Mouse (Mus musculus) CH12.LX (cell line): Measurements from ENCODE around the gene Lrrc20. TPM values are rescaled to one million over a fixed set of nuclear protein-coding genes. Genes with fewer than 3 reads are reported as not detected.
A peak's percentile ranks its signal among the peaks of the same experiment; 100 is the strongest.

Experiments
- DNase-seq: peaks from one replicate; pipeline ENCODE4 v3.0.0-alpha.2; 2013; ENCODE audit errors: extremely low read depth
- H3K27ac ChIP-seq: 2 replicates; pipeline ENCODE4 v1.5.1; 2012; ENCODE audit warnings: low read depth, mild to moderate bottlenecking, control low read depth, moderate library complexity; ENCODE audit not compliant: insufficient read depth
- H3K27me3 ChIP-seq: replicated peaks from 2 replicates; pipeline ENCODE3; 2012; ENCODE audit warnings: inconsistent platforms
- H3K36me3 ChIP-seq, 2 experiments: replicated peaks in 1 of 2; 2 replicates each; pipeline versions ENCODE3 to v1.6.1; 2012; ENCODE audit warnings: inconsistent platforms in 1 of 2, low read length in 1 of 2, mild to moderate bottlenecking in 1 of 2, mixed read lengths in 1 of 2, moderate library complexity in 1 of 2; ENCODE audit not compliant: control insufficient read depth in 1 of 2, insufficient read depth in 1 of 2
- H3K4me1 ChIP-seq, 2 experiments: 2 replicates each; pipeline ENCODE4 v1.6.1; 2012; ENCODE audit warnings: inconsistent platforms in 1 of 2, moderate library complexity in 1 of 2; ENCODE audit not compliant: insufficient read depth in 2 of 2, control insufficient read depth in 1 of 2
- H3K4me2 ChIP-seq: 2 replicates; pipeline ENCODE4 v1.6.1; 2012; ENCODE audit warnings: low read depth, mild to moderate bottlenecking, control low read depth; ENCODE audit not compliant: poor library complexity, insufficient read depth, severe bottlenecking
- H3K4me3 ChIP-seq, 3 experiments: fragments of 150-350 bp in 1 of 3; sonication (generic) in 1 of 3; replicated peaks in 1 of 3; 2 replicates each; pipeline versions ENCODE3 to v1.5.1; 2011 to 2012; ENCODE audit warnings: low read depth in 2 of 3, low read length in 2 of 3, mild to moderate bottlenecking in 2 of 3, moderate library complexity in 2 of 3, control low read depth in 1 of 3, improper control_type of control experiment in 1 of 3, inconsistent platforms in 1 of 3, mixed read lengths in 1 of 3; ENCODE audit not compliant: poor library complexity in 1 of 3
- H3K79me2 ChIP-seq: replicated peaks from 2 replicates; pipeline ENCODE4 v1.6.1; 2012; ENCODE audit warnings: mild to moderate bottlenecking, moderate library complexity; ENCODE audit not compliant: control insufficient read depth, poor library complexity, insufficient read depth, severe bottlenecking; ENCODE audit errors: extremely low read depth
- H3K9ac ChIP-seq: 2 replicates; pipeline ENCODE4 v1.6.1; 2012; ENCODE audit warnings: low read depth, mild to moderate bottlenecking, control low read depth, moderate library complexity; ENCODE audit not compliant: insufficient read depth
- H3K9me3 ChIP-seq: replicated peaks from 2 replicates; pipeline ENCODE3; 2012; ENCODE audit warnings: low read length, inconsistent platforms, mixed read lengths
- CTCF ChIP-seq, 2 experiments: IDR thresholded peaks in 1 of 2; conservative IDR thresholded peaks in 1 of 2; 2 replicates each; pipeline ENCODE4 v1.5.1; 2011 to 2012; ENCODE audit warnings: low read depth in 2 of 2, low read length in 2 of 2, improper control_type of control experiment in 1 of 2, inconsistent platforms in 1 of 2, mild to moderate bottlenecking in 1 of 2, moderate library complexity in 1 of 2
- JUN ChIP-seq: IDR thresholded peaks from 2 replicates; pipeline ENCODE4 v1.6.1; 2011; ENCODE audit warnings: low read depth, mild to moderate bottlenecking, low read length, improper control_type of control experiment, moderate library complexity; ENCODE audit not compliant: insufficient read depth
- POLR2A ChIP-seq: IDR thresholded peaks from 2 replicates; pipeline ENCODE4 v1.6.1; 2011; ENCODE audit warnings: low read depth, mild to moderate bottlenecking, improper control_type of control experiment, low read length
- POLR2AphosphoS2 ChIP-seq: IDR thresholded peaks from 2 replicates; pipeline ENCODE4 v1.6.1; 2011; ENCODE audit warnings: low read depth, low read length, improper control_type of control experiment
- SMC3 ChIP-seq: IDR thresholded peaks from 2 replicates; pipeline ENCODE4 v1.6.1; 2011; ENCODE audit warnings: low read depth, low read length, improper control_type of control experiment
- TCF12 ChIP-seq: IDR thresholded peaks from 2 replicates; pipeline ENCODE4 v1.6.1; 2014; ENCODE audit warnings: low read depth, mild to moderate bottlenecking, inconsistent platforms, low read length, improper control_type of control experiment
- ZKSCAN1 ChIP-seq: IDR thresholded peaks from 2 replicates; pipeline ENCODE4 v1.6.1; 2012; ENCODE audit warnings: low read depth, inconsistent platforms, low read length, improper control_type of control experiment, borderline replicate concordance
- dilution Hi-C: fragments of 300-500 bp; cut with MboI; formaldehyde crosslinking; loops from 2 replicates; pipeline ENCODE4 v1.14.3; 2020; ENCODE audit warnings: low sequenced_read_pairs; ENCODE audit not compliant: extremely low pct_unique_long_range_greater_than_20kb, extremely low pct_ligation_motif_present
- in situ Hi-C: fragments of 300-500 bp; cut with MboI; formaldehyde crosslinking; loops from 3 replicates; pipeline ENCODE4 v1.14.3; 2019; ENCODE audit warnings: low sequenced_read_pairs, low pct_ligation_motif_present, low pct_unique_long_range_greater_than_20kb, mixed read lengths
- polyA plus RNA-seq: library from polyadenylated mRNA; unstranded; fragments of >175 nt; gene quantifications from 2 replicates; pipeline ENCODE4 v1.2.1, GENCODE M21; 2012; ENCODE audit warnings: low read depth; ENCODE audit not compliant: insufficient read length
- total RNA-seq, 2 experiments: library from RNA; depleted of rRNA; stranded (reverse); fragments of 300-350 nt in 1 of 2; fragments of >200 nt in 1 of 2; gene quantifications; 2 replicates each; pipeline ENCODE4 v1.2.3; 2012 to 2014

The Lrrc20 gene
- total and polyA plus RNA-seq, 3 experiments: 8.0 to 13.7 (median 9.9) TPM

GRCm38 (mm10) chr10:61572126-61572525, 96.5 kb downstream of the Lrrc20 start:
- Histone ChIP-seq H3K9ac (no peak overlapping the region), H3K36me3 (peaks cover 0 to 20% of the 10 kb centered on the region in 2 experiments)
- dilution Hi-C loops: no loop called here
- no peak for TF ChIP-seq JUN
- TF ChIP-seq POLR2A: no peak
- TF ChIP-seq, all 38 proteins: peak for 0
- Histone ChIP-seq H3K4me2 (no peak overlapping the region), H3K9me3 (no peaks in the 10 kb centered on the region), H3K79me2 (no peaks in the 10 kb centered on the region), H3K27ac (no peak overlapping the region), H3K4me3 (no peak overlapping the region), H3K4me1 (peaks cover 0 to 3% of the 10 kb centered on the region in 2 experiments; a peak in 1 of 4 replicates), H3K27me3 (no peaks in the 10 kb centered on the region)
- DNase-seq: no peak
- in situ Hi-C loops: no loop called here

- H3K9me3 ChIP-seq: no peaks in the 10 kb centered on the region
- H3K4me3 ChIP-seq: no peak overlapping the region
- no peaks in the 10 kb centered on the region for H3K27me3 ChIP-seq
- no peak for DNase-seq
- no peak for TF ChIP-seq CTCF (conservative IDR thresholded peaks at IDR 0.05 in 1 of 2, IDR thresholded peaks at IDR 0.05 in 1 of 2; ENCODE audit: low read depth in 2 of 2, low read length in 2 of 2)
- in situ Hi-C loops (no loop called here), dilution Hi-C loops (no loop called here)
- H3K9ac ChIP-seq: no peak overlapping the region
- no peaks in the 10 kb centered on the region for H3K79me2 ChIP-seq
- no peaks in the 10 kb centered on the region; a peak in 1 of 4 replicates for H3K4me1 ChIP-seq
- no peak overlapping the region for H3K4me2 ChIP-seq
- H3K36me3 ChIP-seq: peaks cover 0 to 19% of the 10 kb centered on the region in 2 experiments
- H3K27ac ChIP-seq: no peak overlapping the region
Observed at GRCm38 (mm10) chr10:61576120-61576767, 100.6 kb downstream of the Lrrc20 start.

GRCm38 (mm10) chr10:61587241-61587849, 111.7 kb downstream of the Lrrc20 start:
- TF ChIP-seq CTCF (conservative IDR thresholded peaks at IDR 0.05 in 1 of 2, IDR thresholded peaks at IDR 0.05 in 1 of 2; ENCODE audit: low read depth in 2 of 2, low read length in 2 of 2) (peak in 1 of 2 experiments; percentile 49; a peak in 2 of 4 replicates), ZKSCAN1 (peak; percentile 73), POLR2AphosphoS2 (no peak), TCF12 (no peak), SMC3 (peak; percentile 17; the same call in 1 of the 2 replicates)
- Histone ChIP-seq H3K79me2 (no peaks in the 10 kb centered on the region), H3K27ac (no peak overlapping the region), H3K4me1 (peaks cover 0 to 6% of the 10 kb centered on the region in 2 experiments; a peak in 1 of 4 replicates), H3K27me3 (no peaks in the 10 kb centered on the region), H3K4me2 (no peak overlapping the region), H3K9me3 (peaks cover 3% of the 10 kb centered on the region), H3K4me3 (no peak overlapping the region), H3K9ac (no peak overlapping the region), H3K36me3 (no peaks in the 10 kb centered on the region)
- in situ Hi-C loops: no loop called here
- no peak for DNase-seq
- dilution Hi-C loops: no loop called here
